Mouse (Mus musculus) layer of hippocampus, adult 11-12 months (tissue): ENCODE data around the gene Bcar1.

ENCODE experiments used
- DNase-seq: peaks from one replicate; pipeline ENCODE4 v3.0.0; 2022; ENCODE audit warnings: low spot score

Gene Bcar1

GRCm38 (mm10) chr8:111739604-111740003 is 4.0 kb downstream of the Bcar1 start:
- DNase-seq: no peak

- DNase-seq: no peak
Measured at GRCm38 (mm10) chr8:111738867-111739266, 4.7 kb downstream of the Bcar1 start.

- DNase-seq: peak; percentile 69
Measured at GRCm38 (mm10) chr8:111736321-111736720, 7.3 kb downstream of the Bcar1 start.

DNA sequence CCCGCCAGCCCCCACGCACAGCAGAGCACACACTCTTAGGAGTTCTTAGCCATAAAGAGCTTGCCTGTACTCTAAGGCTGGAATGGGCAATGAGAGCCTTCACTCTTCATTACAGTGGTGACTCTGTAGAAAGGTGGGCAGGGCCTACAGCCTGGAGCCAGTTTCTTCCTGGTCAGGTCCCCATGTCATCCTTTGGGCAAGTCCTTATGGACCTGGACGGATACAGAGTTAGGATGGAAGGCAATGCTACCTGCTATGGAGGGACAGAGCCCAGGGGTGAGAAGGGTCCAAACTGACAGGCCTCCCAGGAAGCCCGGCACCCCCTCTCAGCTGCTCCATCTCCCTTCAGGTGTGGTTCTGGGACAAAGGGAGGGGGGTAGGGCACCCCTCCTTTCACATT is 7.8 kb downstream of the Bcar1 start:
- no peak for DNase-seq

DNA sequence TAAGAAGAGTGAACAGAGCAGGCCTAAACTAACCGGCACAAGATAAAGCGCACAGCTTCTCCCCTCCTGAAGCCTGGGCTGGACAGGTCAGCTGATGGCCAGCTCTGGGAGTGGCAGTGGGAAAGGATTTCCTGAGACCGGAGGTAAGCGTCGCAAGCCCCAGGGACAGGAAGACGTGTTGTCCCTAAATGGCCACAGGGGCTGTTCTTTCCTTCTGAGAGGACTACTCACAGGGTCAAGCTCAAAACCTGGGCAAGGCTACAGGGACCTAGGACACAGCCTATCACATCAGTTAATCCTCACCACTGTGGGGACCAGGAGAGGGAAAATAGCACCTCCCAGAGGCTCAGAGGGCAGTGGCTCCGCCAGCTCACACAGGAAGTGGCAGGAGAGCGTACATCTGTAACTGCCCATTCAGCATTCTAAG is 8.3 kb downstream of the Bcar1 start:
- no peak for DNase-seq

DNA sequence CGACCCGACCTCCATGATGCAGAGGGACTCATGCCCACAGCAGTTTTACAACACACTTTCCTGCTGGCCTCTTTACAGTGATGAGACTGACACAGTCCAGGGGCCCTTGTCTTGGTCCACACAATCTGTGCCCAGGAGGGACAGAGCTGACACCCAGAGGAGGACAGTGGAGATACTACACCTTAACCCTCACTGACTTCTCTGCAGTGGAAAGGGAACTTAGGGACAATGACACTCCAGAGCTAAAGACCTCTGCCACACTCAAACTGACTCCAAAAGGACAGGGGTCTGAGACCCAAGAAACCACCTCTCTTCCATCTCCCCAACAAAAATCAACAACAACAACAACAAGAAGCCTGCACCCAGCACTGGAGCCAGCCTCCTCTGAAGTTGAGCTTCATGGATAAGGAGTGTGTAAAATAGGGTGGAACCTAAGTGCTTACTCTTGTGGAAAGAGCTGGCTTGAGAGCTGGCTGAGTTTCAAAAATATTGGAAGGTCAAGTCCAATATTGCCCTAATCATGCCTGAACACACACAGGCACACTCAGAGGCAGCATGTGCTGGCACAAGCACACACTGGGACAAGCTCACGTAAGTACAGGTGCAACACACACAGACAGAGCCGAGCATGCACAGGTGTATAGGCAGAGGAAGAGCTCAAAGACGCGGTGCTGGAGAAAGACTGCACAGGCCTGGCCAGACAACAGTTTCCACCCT is 9.2 kb downstream of the Bcar1 start:
- no peak for DNase-seq

DNA sequence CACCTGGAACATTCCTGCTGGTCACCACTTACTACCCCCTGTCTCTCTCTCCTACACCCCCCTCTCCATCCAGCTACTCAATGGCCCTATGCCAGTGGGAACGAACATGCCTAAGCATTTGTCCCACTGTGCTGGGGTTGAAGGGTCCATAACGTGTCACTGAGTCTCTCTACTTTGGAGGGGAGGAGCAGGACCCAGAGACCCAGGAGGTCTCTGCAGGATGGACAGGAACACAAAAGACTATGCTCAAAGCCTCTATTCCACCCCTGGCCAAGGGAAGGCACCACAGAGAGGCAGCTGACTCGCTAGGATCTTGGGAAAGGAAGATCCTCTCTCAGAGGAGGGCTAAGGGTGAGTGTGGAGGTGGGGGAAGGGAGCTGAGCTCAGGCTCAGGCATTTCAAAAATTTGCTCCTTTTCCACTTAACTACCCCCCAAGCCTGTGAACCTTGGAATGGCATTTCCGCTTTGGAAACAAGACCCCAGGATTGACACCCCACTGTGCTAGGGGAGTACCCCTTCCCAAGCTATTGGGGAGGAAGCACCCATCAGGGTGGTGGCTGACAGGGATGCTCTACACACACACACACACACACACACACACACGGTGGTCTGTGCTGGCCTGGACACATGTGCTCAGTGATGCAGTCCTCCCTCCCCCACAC is 9.9 kb downstream of the Bcar1 start:
- DNase-seq: no peak

GRCm38 (mm10) chr8:111732406-111733085 is 11.1 kb downstream of the Bcar1 start:
- no peak for DNase-seq

DNA sequence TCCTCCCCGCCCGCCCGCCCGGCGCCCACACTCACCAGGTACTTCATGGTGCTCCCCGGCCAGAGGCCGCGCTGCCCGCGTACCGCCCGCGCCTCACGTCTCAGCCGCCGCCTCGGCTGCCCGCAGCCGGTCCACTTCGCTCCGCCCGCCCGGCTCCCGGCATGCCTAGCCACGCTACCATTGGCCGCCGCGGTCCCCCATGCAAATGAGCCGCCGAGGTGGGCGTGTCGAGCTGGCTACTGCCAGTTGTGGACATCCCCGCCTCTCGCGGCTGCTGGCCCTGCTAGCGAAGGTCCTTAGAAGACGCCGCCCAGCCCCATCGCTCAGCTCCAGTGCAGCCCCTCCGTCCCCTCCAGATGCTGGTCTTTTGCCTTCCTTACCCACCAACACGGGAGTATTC is 11.6 kb downstream of the Bcar1 start:
- DNase-seq: peak; percentile 96

- peak; percentile 10 for DNase-seq
Measured at GRCm38 (mm10) chr8:111731231-111731977, 12.2 kb downstream of the Bcar1 start.

- no peak for DNase-seq
Measured at GRCm38 (mm10) chr8:111729233-111730170, 14.1 kb downstream of the Bcar1 start.

GRCm38 (mm10) chr8:111728481-111728880 is 15.1 kb downstream of the Bcar1 start:
- DNase-seq: no peak

DNA sequence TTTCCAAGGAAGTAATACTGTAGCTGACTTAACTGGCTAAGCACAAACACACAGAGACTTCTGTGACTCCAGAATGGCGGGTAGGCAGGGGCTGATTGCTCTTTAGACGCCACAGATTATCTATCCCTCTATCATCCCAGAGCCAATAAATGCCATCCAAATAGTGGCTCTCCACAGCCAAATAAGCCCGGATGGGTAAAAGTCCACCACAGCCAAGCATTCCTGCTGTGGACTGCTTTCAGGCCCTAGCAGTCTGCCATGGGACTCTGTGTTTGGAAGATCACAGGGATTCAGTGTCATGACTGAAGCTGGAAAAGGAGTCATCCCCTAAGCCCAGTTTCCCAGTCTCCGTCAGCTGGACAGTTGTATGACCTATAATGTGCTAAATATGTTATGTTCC is 16.1 kb downstream of the Bcar1 start:
- no peak for DNase-seq

GRCm38 (mm10) chr8:111726102-111726900 is 17.3 kb downstream of the Bcar1 start:
- peak; percentile 87 for DNase-seq

GRCm38 (mm10) chr8:111725341-111725740 is 18.3 kb downstream of the Bcar1 start:
- DNase-seq: no peak

GRCm38 (mm10) chr8:111720115-111720544 is 23.5 kb downstream of the Bcar1 start:
- DNase-seq: no peak

GRCm38 (mm10) chr8:111718937-111719336 is 24.7 kb downstream of the Bcar1 start:
- DNase-seq: no peak

GRCm38 (mm10) chr8:111717866-111718265 is 25.7 kb downstream of the Bcar1 start:
- no peak for DNase-seq

DNA sequence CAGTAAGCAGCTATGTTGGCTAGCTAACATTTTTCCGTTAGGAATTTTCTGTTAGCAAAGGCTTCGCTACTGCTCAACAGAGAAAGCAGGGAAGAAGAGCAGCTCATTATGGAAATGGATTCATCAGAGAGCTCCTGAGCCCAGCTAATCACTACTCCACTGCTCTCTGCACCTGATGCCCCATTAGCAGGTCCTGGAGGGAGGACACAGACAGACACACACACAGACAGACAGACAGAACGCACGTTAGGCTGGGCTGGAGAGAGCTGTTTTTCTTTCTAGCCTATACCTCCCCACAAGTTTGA is 26.2 kb downstream of the Bcar1 start:
- DNase-seq: no peak
